Mouse (Mus musculus) olfactory bulb, adult 2 months (tissue): ENCODE measurements around the gene Zfp853. TPM values are rescaled to one million over a fixed set of nuclear protein-coding genes. Genes with fewer than 3 reads are reported as not detected.

Experiments
- H3K27ac ChIP-seq: fragments of 200-500 bp; 2 replicates; pipeline ENCODE4 v1.5.1; 2012; ENCODE audit warnings: low read depth, low read length; ENCODE audit not compliant: insufficient read depth
- H3K4me1 ChIP-seq: fragments of 200-500 bp; 2 replicates; pipeline ENCODE4 v1.6.1; 2012; ENCODE audit warnings: low read length; ENCODE audit not compliant: control insufficient read depth, insufficient read depth
- H3K4me3 ChIP-seq: fragments of 200-500 bp; 2 replicates; pipeline ENCODE4 v1.5.1; 2012; ENCODE audit warnings: mild to moderate bottlenecking, low read depth, low read length, moderate library complexity; ENCODE audit not compliant: insufficient read depth
- CTCF ChIP-seq: fragments of 200-500 bp; IDR thresholded peaks from 2 replicates; pipeline ENCODE4 v1.5.1; 2012; ENCODE audit warnings: low read depth, mild to moderate bottlenecking, low read length, moderate library complexity; ENCODE audit not compliant: insufficient read depth
- POLR2A ChIP-seq: fragments of 200-500 bp; IDR thresholded peaks from 2 replicates; pipeline ENCODE4 v1.6.1; 2012; ENCODE audit warnings: mild to moderate bottlenecking, low read depth, low read length, moderate library complexity; ENCODE audit not compliant: insufficient read depth
- WGBS: fragments of 180-500 bp; shearing (Covaris S2); methylation state at CpG from one replicate; pipeline ENCODE4 v1.1.7; 2018; 5-methylcytosine and 5-hydroxymethylcytosine counted together
- polyA plus RNA-seq: library from polyadenylated mRNA; stranded (reverse); fragments of >200 nt; gene quantifications from 2 replicates; pipeline ENCODE4 v1.2.4, GENCODE M21; 2012; ENCODE audit warnings: low replicate concordance; ENCODE audit not compliant: missing spikeins, insufficient read depth, insufficient read length

Zfp853 gene
- not detected in 2 replicates for polyA plus RNA-seq

DNA sequence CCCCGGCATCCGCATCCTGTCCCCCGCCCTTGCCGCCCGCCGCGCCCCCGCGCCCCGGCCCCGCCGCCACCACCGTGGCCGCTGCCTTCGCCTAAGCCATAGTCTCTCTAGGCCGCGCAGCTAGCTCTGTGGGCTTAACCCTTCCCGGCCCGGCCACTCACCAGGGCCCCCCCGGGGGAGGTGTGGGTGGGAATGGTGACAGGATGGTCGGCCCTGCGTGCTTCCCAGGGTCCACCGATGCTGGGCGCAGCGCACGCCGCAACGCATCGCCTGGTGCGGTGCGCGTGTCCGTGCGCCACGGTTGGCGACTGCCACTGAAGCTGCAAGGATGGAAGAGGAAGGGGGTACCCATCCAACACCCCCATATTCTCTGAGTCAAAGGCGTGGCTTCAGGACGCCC lies at the start of gene Zfp853:
TSS of gene Zfp853 (minus strand) at position 220 of the 400 bp plus-strand sequence.
- no peak within 1 kb of the TSS for H3K27ac ChIP-seq
- peaks cover 15% of the 10 kb centered on the region for H3K4me1 ChIP-seq
- WGBS = 1% methylated on average over 26 of the region's 38 CpGs
- TF ChIP-seq POLR2A = no peak
- no peak for TF ChIP-seq CTCF
- H3K4me3 ChIP-seq = peak within 1 kb of the TSS; percentile 50

DNA sequence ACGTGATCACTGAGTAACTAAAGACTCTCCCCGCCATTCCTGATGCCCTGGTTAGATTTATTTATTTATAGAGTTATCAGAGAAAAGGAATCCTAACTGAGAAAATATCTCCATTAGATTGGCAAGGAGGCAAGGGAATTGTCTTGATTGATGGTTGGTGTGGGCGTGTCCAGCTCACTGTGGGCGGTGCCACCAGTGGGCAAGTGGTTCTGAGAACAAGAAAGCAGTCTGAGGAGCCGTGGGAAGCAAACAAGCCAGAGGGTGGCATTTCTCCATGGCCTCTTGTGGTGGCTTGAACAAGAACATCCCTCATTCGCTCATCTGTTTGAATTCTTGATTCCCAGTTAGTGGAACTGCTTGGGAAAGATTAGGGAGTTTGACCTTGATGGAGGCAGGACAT lies 46.2 kb upstream of the Zfp853 start:
- H3K4me1 ChIP-seq = no peaks in the 10 kb centered on the region
- no peak overlapping the region for H3K4me3 ChIP-seq
- no peak overlapping the region for H3K27ac ChIP-seq
- TF ChIP-seq POLR2A = no peak
- no peak for TF ChIP-seq CTCF
- WGBS = 54% methylated on average over 6 of the region's 6 CpGs

DNA sequence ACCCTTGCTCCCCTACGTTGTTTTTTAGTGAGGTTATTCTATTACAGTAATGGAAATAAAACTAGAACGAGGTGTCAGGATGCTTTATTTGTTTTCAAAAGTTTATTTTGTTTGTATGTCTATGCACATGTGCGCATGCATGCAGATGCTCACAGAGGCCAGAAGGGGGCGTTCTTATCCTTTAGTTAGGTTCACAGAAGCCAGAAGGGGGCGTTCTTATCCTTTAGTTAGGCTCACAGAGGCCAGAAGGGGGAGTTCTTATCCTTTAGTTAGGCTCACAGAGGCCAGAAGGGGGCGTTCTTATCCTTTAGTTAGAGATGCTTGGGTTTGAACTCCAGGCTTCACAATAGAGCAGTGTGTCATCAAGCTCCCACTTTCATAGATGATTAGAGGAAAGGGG lies 43.1 kb upstream of the Zfp853 start:
- no peak for TF ChIP-seq CTCF
- no peak for TF ChIP-seq POLR2A
- H3K4me1 ChIP-seq = no peaks in the 10 kb centered on the region
- no peak overlapping the region for H3K4me3 ChIP-seq
- H3K27ac ChIP-seq = no peak overlapping the region
- WGBS = 67% methylated on average over 6 of the region's 6 CpGs

DNA sequence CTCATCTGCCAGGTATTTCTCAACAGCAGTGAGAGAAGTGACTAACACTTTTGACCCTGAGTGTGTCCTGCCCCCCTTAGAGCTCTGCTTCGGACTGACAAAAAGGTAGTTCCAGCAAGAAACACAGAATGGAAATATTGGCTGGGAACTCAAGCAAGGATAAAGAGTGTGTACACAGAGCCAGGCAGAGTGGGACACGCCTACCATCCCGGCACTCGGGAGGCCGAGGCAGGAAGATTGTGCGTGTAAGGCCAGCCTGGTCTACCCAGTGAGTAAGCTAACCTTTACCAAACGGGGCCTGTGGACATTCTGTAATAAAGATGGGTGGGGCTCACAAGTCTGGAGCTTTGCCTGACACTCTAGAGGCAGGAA lies 41.7 kb upstream of the Zfp853 start:
- WGBS = 73% methylated on average over 7 of the region's 7 CpGs
- TF ChIP-seq CTCF (no peak), POLR2A (no peak)
- Histone ChIP-seq H3K27ac (no peak overlapping the region), H3K4me3 (no peak overlapping the region), H3K4me1 (no peaks in the 10 kb centered on the region; the same call in 1 of the 2 replicates)

DNA sequence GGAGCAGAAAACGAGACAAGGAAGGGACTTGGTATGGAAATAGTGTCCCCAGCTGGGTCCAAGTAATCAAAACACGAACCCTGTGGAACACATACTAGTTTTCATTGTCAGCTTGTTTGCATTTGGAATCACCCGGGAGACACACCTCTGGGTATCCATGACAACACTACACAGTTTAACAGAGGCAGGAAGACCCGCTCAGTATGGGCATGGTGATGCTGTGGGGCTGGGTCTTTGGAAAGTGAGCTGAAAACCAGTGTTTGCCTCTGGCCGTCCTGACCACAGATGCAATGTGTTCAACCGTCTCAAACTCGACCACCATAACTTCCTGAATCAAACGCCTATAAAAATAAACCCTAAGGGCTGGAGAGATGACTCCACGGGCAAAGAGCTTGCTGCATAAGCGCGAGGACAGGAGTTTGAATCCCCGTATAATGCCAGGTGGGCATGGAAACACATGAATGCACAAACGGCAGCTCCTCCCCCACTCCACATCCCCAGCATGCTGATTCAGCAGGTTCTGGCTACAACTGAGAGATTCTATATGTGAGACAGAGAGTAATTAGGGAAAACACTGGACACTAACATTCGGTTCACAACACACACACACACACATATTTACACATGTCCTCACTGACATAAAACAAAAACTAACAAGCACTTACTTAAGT lies 41.1 kb upstream of the Zfp853 start:
- Histone ChIP-seq H3K4me1 (no peaks in the 10 kb centered on the region; the same call in 1 of the 2 replicates), H3K27ac (no peak overlapping the region), H3K4me3 (no peak overlapping the region)
- 52% methylated on average over 14 of the region's 14 CpGs for WGBS
- no peak for TF ChIP-seq CTCF
- no peak for TF ChIP-seq POLR2A

DNA sequence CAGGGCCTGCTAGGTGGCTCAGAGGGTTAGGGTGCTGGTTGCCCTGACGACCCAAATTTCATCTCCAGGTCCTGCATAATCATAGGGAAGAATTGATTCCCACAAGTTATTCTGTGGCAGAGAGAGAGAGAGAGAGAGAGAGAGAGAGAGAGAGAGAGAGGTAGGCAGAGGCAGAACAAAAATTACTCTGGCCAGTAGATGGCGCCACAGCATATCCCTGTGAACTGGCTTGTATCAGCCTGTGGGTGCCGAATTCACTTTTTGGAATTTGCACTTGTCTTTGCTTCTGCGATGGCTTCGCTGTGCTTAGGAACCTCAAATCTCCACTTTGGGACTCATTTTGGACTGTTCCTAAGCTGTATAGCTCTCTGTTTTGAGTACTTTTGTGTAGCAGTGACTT lies 40.4 kb upstream of the Zfp853 start:
- WGBS = under 1% methylated on average over 5 of the region's 5 CpGs
- TF ChIP-seq CTCF (no peak), POLR2A (no peak)
- Histone ChIP-seq H3K4me3 (no peak overlapping the region), H3K4me1 (no peaks in the 10 kb centered on the region; the same call in 1 of the 2 replicates), H3K27ac (no peak overlapping the region)

DNA sequence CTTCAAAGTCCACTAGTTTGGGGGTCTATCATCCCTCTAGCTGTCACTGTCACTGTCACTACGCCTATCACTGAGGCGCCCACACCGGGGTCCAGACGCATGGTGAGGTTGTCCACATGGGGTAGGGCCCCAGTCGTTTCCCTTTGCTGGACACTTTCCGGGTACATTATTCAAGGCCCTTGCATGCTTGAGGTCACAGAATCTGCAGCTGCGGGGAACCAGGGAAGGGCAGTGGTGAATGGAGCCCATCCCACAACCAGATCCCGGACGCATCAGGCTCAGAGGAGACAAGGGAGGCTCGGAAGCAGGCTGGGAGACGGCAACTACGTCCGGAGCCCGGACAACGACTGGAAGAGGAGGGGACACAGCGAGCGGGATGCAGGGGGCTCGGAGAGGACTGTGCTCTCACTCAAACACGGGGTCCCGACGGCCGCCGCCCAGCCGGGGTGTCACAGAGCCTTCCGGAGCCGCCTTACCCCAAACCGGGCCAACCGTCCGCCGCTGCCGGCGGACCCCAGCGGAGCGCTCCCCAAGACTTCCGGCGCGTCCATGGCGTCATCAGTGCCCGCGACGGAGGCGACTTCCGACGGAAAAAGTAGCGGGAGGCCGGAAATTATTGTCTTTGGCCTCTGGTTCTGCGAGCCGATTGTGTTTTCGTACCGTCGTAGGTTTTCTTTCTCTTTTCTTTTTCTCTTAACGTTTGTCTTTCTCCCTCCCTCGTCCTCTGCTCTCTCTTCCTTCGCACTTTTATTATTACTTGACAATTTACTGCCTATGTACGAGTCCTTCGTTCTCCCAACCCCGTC lies 35.5 kb upstream of the Zfp853 start, which contains the start of gene Zdhhc4:
TSS of gene Zdhhc4 (minus strand) at position 567 of the 806 bp plus-strand sequence.
- H3K4me1 ChIP-seq = peaks cover 6% of the 10 kb centered on the region
- H3K4me3 ChIP-seq = peak within 1 kb of the TSS; percentile 96
- 1% methylated on average over 57 of the region's 57 CpGs for WGBS
- TF ChIP-seq POLR2A (peak; percentile 74), CTCF (no peak)
- H3K27ac ChIP-seq = peak within 1 kb of the TSS; percentile 68; the same call in 1 of the 2 replicates

DNA sequence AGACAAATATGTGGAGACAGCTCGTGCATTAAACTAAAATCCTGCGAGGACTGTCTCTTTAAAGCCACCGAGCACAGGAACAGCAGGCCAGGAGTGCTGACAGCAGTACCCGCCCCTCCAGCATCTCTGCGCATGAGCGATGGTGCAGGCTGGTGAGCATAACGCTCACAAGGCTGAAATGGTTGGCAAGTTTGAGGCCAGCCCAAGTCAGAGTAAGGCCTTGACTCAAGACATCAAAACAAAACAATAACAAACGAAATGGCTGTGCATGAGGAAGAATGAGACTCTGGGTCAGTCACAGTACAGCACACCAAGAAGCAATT lies 23.8 kb upstream of the Zfp853 start:
- whole genome bisulfite sequencing = 78% methylated on average over 8 of the region's 8 CpGs
- H3K4me1 ChIP-seq = peaks cover 10% of the 10 kb centered on the region
- TF ChIP-seq POLR2A (no peak), CTCF (no peak)
- no peak overlapping the region for H3K27ac ChIP-seq
- H3K4me3 ChIP-seq = no peak overlapping the region
